Mouse (Mus musculus) stomach, embryonic 16.5 days (tissue): ENCODE measurements at regions not wholly inside any gene's neighbourhood (a gene's known extent, or its start where the extent isn't known, plus 50 kb on each side); places are given as distances from the start of the nearest gene placed in this dataset.

Experiments used
- ATAC-seq: fragments of 200-750 bp; cut with Nextera tagmentation; 2 replicates; pipeline ENCODE4 v1.8.0; 2017; ENCODE audit warnings: moderate number of reproducible peaks, moderate TSS enrichment; ENCODE audit not compliant: insufficient read depth, low FRiP score
- H3K27ac ChIP-seq: fragments of 300-500 bp; sonication (generic); 2 replicates; pipeline ENCODE4 v1.5.1; 2014; ENCODE audit warnings: low read length
- H3K27me3 ChIP-seq: fragments of 300-500 bp; sonication (generic); 2 replicates; pipeline ENCODE4 v1.6.1; 2014; ENCODE audit warnings: low read length, control low read depth, mixed read lengths; ENCODE audit not compliant: control insufficient read depth, insufficient read depth
- H3K36me3 ChIP-seq: fragments of 300-500 bp; sonication (generic); 2 replicates; pipeline ENCODE4 v1.6.1; 2014; ENCODE audit warnings: low read length; ENCODE audit not compliant: control insufficient read depth, insufficient read depth
- H3K4me1 ChIP-seq: fragments of 300-500 bp; sonication (generic); 2 replicates; pipeline ENCODE4 v1.6.1; 2014; ENCODE audit warnings: low read length, control low read depth, mixed read lengths; ENCODE audit not compliant: control insufficient read depth, insufficient read depth
- H3K4me2 ChIP-seq: fragments of 300-500 bp; sonication (generic); 2 replicates; pipeline ENCODE4 v1.6.1; 2014; ENCODE audit warnings: low read depth, low read length, mixed read lengths
- H3K4me3 ChIP-seq: fragments of 300-500 bp; sonication (generic); replicated peaks from 2 replicates; pipeline ENCODE4 v1.5.1; 2014; ENCODE audit warnings: mild to moderate bottlenecking, low read length
- H3K9ac ChIP-seq: fragments of 300-500 bp; sonication (generic); 2 replicates; pipeline ENCODE4 v1.6.1; 2014; ENCODE audit warnings: low read length
- H3K9me3 ChIP-seq: fragments of 300-500 bp; sonication (generic); replicated peaks from 2 replicates; pipeline ENCODE4 v1.6.1; 2016; ENCODE audit warnings: low read length, control low read depth; ENCODE audit not compliant: control insufficient read depth
- WGBS: fragments of 180-500 bp; shearing (Covaris S2); extraction: QIAGEN DNeasy Blood & Tissue Kit; methylation state at CpG from one replicate; pipeline ENCODE4 v1.1.7; 2014; 5-methylcytosine and 5-hydroxymethylcytosine counted together

GRCm38 (mm10) chr15:61454350-61454671 is 531.5 kb upstream of the A1bg start:
- Histone ChIP-seq H3K4me1 (peaks cover 6% of the 10 kb centered on the region; the same call in 1 of the 2 replicates), H3K27ac (peak overlapping the region; percentile 47; the same call in 1 of the 2 replicates), H3K36me3 (no peaks in the 10 kb centered on the region), H3K27me3 (no peaks in the 10 kb centered on the region), H3K9me3 (no peaks in the 10 kb centered on the region), H3K4me3 (no peak overlapping the region), H3K4me2 (no peak overlapping the region), H3K9ac (no peak overlapping the region)
- WGBS, result 49% methylated on average over 1 of the region's 1 CpGs
- ATAC-seq, result peak; percentile 25; the same call in 1 of the 2 replicates

- Histone ChIP-seq H3K36me3 (no peaks in the 10 kb centered on the region), H3K9me3 (no peaks in the 10 kb centered on the region), H3K4me1 (peaks cover 6% of the 10 kb centered on the region; the same call in 1 of the 2 replicates), H3K4me2 (no peak overlapping the region), H3K9ac (no peak overlapping the region), H3K27ac (peak overlapping the region; percentile 57; the same call in 1 of the 2 replicates), H3K4me3 (no peak overlapping the region), H3K27me3 (no peaks in the 10 kb centered on the region)
- ATAC-seq, result peak; percentile 47; the same call in 1 of the 2 replicates
- 59% methylated on average over 5 of the region's 5 CpGs for WGBS
Observed at GRCm38 (mm10) chr15:61453656-61454349, 531.0 kb upstream of the A1bg start.

DNA sequence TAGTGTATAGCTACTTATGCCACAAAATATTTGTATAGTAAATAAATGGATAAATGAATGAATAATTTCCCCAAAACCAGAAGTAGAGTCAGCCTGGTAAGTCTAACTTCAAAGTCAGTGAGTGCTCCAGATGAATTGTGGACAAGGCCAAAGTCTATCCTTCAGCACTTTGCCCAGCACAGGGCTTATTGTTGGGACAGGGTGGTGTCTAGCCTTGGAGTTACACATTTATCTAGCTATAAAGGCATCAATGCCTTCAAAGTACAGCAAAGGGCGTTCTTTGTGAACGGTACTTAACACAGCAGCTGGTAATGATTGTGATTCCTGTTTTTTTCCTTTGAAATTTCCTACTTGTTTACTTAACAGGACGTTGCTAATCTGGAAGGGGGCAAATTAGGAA is 527.4 kb upstream of the A1bg start:
- no peaks in the 10 kb centered on the region for H3K36me3 ChIP-seq
- H3K27ac ChIP-seq, result no peak overlapping the region
- H3K9me3 ChIP-seq, result no peaks in the 10 kb centered on the region
- ATAC-seq, result peak; percentile 64; the same call in 1 of the 2 replicates
- H3K4me1 ChIP-seq, result peaks cover 6% of the 10 kb centered on the region; the same call in 1 of the 2 replicates
- H3K4me2 ChIP-seq, result no peak overlapping the region
- no peak overlapping the region for H3K4me3 ChIP-seq
- no peak overlapping the region for H3K9ac ChIP-seq
- 25% methylated on average over 3 of the region's 3 CpGs for WGBS
- no peaks in the 10 kb centered on the region for H3K27me3 ChIP-seq

DNA sequence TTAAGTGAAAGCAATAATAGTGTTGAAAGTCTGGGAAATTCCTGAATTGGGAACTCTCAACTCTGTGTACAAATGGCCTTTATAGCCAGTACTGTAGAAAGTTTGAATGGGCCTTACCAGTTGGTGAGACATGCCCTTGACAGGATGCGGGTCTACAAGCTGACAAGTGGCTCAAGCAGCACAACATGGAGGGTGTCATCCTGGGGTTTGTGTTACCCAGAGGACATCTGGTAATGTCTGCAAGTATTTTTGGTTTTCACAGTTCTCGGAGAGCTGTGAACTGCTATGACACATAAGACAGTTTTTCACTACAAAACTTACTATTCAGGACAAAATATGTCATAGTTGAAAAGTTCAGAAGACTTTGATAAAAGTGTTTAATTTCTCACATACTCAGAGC is 525.7 kb upstream of the A1bg start:
- ATAC-seq, result no peak
- Histone ChIP-seq H3K4me1 (peaks cover 2% of the 10 kb centered on the region; the same call in 1 of the 2 replicates), H3K27ac (no peak overlapping the region), H3K27me3 (no peaks in the 10 kb centered on the region), H3K4me2 (no peak overlapping the region), H3K9ac (no peak overlapping the region), H3K36me3 (no peaks in the 10 kb centered on the region), H3K9me3 (no peaks in the 10 kb centered on the region), H3K4me3 (no peak overlapping the region)
- whole genome bisulfite sequencing, result 79% methylated on average over 2 of the region's 2 CpGs

- ATAC-seq, result peak; percentile 33; the same call in 1 of the 2 replicates
- Histone ChIP-seq H3K27ac (no peak overlapping the region), H3K4me2 (no peak overlapping the region), H3K4me1 (no peaks in the 10 kb centered on the region), H3K9me3 (no peaks in the 10 kb centered on the region), H3K27me3 (no peaks in the 10 kb centered on the region), H3K36me3 (no peaks in the 10 kb centered on the region), H3K9ac (no peak overlapping the region), H3K4me3 (no peak overlapping the region)
- WGBS, result 55% methylated on average over 4 of the region's 4 CpGs
Observed at GRCm38 (mm10) chr15:61446053-61446840, 523.4 kb upstream of the A1bg start.

DNA sequence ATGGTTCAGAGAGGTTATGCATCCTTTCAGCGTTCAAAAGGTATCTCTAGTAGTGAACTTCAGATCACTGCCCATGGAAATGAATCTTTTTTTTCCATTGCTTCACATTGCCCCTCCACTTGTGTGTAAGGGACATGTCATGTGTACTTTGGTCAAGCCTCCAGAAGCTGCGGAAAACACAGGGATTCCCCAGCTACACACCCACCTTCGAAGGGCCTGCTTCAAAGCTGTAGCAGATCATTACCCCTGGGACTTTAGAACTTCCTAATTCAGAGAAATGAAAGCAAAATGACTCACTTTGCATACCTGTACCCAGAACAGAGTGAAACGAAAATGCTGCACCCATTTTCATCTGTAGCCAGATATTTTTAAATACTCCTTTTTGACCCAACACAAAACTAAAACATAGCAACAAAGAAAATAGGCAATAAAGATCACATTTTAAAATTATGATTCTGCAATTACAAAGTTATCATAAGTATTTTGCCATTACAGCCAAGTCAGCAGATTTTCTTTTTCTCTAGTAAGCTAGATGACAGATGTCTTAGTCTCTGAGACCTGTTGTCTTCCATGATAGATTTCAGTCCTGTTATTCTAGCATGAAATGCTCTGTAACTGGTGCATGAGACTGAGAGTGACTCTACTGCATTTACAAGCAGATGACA is 519.1 kb upstream of the A1bg start:
- Histone ChIP-seq H3K27ac (no peak overlapping the region), H3K4me3 (no peak overlapping the region), H3K4me2 (no peak overlapping the region), H3K27me3 (no peaks in the 10 kb centered on the region), H3K9ac (no peak overlapping the region), H3K9me3 (no peaks in the 10 kb centered on the region), H3K4me1 (no peaks in the 10 kb centered on the region), H3K36me3 (no peaks in the 10 kb centered on the region)
- WGBS, result 85% methylated on average over 4 of the region's 4 CpGs
- no peak for ATAC-seq

GRCm38 (mm10) chr15:61441012-61441411 is 518.2 kb upstream of the A1bg start:
- no peaks in the 10 kb centered on the region for H3K9me3 ChIP-seq
- no peak for ATAC-seq
- H3K9ac ChIP-seq, result no peak overlapping the region
- no peaks in the 10 kb centered on the region for H3K27me3 ChIP-seq
- H3K4me2 ChIP-seq, result no peak overlapping the region
- no peak overlapping the region for H3K27ac ChIP-seq
- no peaks in the 10 kb centered on the region for H3K36me3 ChIP-seq
- H3K4me3 ChIP-seq, result no peak overlapping the region
- WGBS, result 93% methylated on average over 2 of the region's 2 CpGs
- no peaks in the 10 kb centered on the region for H3K4me1 ChIP-seq

DNA sequence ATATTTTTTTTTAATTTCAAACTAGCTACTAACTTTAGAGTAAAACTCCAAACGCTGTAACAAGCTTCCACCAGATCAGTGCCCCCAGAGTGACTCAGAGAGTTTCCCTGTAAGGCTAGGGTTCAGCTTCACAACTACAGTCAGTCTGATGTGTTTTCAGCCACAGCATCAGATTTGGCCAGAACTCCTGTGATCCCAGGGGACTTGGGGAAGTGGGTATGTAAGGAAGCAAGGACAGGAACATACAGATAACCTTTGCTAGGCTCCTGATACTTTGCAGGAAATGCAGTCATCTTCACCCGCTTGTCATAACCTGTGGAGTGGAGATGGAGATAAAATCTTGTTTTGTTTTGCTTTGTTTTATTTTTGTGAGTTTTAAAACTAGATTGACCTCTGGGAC is 517.5 kb upstream of the A1bg start:
- Histone ChIP-seq H3K36me3 (no peaks in the 10 kb centered on the region), H3K9ac (no peak overlapping the region), H3K27me3 (no peaks in the 10 kb centered on the region), H3K4me2 (no peak overlapping the region), H3K4me3 (no peak overlapping the region), H3K27ac (no peak overlapping the region), H3K9me3 (no peaks in the 10 kb centered on the region), H3K4me1 (no peaks in the 10 kb centered on the region)
- ATAC-seq, result no peak
- WGBS, result 85% methylated on average over 2 of the region's 2 CpGs

DNA sequence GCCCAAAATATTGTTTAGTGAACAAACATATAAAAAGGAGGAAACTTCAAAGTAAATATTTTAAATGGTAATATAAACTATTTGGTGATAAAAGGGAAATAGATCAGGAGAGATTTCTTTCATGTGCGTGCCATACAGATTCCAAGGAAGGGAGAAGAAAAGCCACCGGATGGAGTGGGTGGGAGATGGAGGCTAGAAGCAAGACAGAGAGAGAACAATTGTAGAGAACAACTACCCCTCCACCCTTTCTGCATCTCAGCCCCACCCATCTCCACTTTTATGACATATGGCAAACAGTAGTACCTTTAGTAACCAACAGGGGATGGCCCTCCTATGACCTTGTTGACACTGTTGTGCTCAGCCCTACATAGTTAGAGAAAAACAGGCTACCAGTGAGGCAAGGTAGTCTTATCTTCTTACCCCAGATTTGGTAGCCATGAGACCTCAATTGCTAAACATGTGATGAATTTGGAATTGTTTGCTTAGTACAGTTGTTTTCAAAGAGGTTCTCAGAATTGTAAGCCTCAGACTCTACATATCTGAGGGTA is 516.9 kb upstream of the A1bg start:
- H3K4me1 ChIP-seq, result no peaks in the 10 kb centered on the region
- H3K4me2 ChIP-seq, result no peak overlapping the region
- WGBS, result 75% methylated on average over 2 of the region's 2 CpGs
- no peaks in the 10 kb centered on the region for H3K9me3 ChIP-seq
- no peak overlapping the region for H3K4me3 ChIP-seq
- H3K9ac ChIP-seq, result no peak overlapping the region
- no peak for ATAC-seq
- H3K27ac ChIP-seq, result no peak overlapping the region
- no peaks in the 10 kb centered on the region for H3K36me3 ChIP-seq
- no peaks in the 10 kb centered on the region for H3K27me3 ChIP-seq
